Mouse (Mus musculus) bone marrow macrophage, adult 2 months (primary cell): ENCODE measurements around the gene Ncmap.

ENCODE experiments used
- CTCF ChIP-seq: IDR thresholded peaks from 2 replicates; pipeline ENCODE4 v1.5.1; 2012; ENCODE audit warnings: low read depth, mild to moderate bottlenecking, low read length, moderate library complexity
- POLR2A ChIP-seq: IDR thresholded peaks from 2 replicates; pipeline ENCODE4 v1.6.1; 2012; ENCODE audit warnings: mild to moderate bottlenecking, low read depth, low read length, borderline replicate concordance

DNA sequence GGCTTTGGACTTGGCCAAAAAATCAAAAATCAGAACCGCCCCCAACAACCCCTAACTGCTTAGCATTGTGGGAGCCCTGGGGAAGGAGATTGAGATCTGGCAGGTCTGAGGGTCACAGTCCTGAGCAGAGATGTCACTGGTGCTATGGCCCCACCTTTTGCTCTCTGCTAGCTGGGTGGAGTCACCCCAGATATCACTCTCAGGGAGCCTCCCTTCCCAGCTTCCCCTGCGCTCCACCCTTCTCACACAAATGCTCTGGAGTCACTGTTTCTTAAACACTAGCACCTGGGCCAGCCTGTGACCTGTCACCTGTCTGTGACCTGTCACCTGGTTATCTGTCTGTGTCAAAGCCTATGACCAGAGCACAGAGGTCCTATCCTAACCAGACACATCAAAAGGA, 6.9 kb upstream of the Ncmap start:
- TF ChIP-seq CTCF, result no peak
- TF ChIP-seq POLR2A, result no peak
